Mouse (Mus musculus) embryo, embryonic 10 days (tissue): ENCODE measurements around the gene Gstm6.
"Not testable (repeated sequence)": the region's sequence is repeated elsewhere in the genome, so short reads cannot be mapped to it uniquely, and the experiment has no call there.

Experiments used
- DNase-seq: peaks from one replicate; pipeline ENCODE4 v3.0.0-alpha.2; 2015; ENCODE audit warnings: low spot score

Gene Gstm6

DNA sequence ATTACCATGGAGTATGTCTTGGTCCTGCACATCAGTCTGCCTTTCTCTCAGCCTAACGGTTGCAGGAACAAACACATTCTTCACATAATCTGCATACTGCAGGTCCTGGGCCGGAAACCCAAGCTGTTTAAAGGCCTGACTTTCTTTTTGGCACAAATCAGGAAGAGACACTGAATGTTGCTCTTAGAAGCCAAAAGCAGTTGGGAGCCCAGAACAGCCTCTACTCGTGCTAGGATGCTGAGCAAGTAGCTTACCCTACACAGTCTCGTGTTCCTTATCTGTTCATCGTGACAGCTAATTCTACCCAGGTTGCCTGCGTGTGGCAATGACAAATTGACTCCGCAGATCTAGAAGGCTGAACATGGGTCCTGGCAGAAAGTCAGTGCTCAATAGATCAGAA, 3.0 kb downstream of the Gstm6 start:
- no peak for DNase-seq

DNA sequence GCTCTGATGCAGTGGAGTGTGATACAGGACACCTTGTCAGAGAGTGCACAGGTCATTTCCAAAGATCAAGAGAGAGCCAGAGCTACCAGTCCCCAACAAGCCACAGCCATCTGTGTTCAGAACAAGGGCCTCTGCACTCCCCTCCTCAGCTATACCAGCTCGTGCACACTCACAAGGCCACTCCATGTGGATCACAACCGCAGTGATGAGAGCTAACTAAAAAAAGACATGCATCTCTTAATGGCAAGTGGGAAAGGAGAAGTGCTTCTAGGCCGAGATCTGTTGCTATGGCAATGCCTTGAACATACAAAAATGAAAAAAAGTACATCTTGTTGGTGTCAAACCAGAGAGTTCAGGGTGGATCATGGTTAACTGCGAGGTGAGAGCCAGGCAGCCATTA, 3.7 kb downstream of the Gstm6 start:
- DNase-seq = no peak

DNA sequence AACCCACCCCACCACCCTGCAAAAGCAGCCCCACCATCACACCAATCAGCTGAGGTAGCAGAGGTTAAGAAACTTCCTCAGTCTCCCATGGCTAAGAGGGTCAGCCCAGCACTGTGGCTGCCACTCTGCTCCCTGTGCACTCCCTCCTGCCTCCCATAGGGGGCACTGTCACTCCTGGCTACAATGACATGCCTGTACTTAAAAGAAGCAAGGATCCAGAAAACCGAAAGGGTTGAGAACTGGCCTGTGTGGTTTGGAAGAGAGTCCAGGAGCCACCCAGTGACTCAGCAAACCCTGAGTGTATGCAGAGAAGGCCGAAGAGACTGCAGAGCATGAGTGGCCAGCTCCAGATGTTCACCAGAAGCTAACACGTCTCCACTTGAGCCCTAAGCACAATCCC, 4.1 kb downstream of the Gstm6 start:
- DNase-seq = peak; percentile 79

DNA sequence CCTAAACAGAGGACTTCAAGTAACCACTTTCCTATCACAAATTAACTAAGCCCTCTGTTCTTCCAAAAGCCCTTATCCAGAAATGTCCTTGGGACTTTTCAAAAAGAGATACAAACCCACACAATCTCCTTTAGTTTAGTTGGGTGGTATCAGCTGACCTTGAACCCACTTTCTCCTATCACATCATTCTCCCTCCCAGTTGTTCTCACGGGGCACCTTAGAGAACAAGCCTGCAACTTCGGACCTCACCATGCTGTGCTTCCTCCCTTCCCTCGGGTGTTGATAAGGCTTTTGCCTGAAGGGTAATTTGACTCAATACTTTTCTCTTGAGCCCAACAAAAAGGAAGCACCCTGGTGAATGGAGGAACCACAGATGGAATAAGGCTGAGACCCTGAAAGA, 7.7 kb downstream of the Gstm6 start:
- DNase-seq = no peak

DNA sequence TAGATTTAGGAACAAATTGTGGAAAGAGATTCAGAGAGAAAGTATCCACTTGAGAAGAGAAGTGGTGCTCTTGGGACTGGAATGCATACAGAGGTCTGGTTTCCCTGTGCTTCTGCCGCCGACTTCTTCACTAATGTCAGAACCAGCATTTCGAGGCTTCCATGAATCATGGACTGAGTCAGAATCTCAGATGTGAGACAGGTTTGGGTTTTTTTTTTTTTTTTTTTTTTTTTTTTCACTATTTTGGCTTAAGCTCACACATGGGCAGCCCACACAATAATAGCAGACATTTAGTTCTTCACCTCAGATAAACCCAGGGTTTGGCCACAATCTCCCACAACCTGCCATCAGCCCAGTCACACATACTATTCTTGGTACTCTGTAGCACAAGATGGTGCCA, 8.3 kb downstream of the Gstm6 start:
- DNase-seq = no peak

DNA sequence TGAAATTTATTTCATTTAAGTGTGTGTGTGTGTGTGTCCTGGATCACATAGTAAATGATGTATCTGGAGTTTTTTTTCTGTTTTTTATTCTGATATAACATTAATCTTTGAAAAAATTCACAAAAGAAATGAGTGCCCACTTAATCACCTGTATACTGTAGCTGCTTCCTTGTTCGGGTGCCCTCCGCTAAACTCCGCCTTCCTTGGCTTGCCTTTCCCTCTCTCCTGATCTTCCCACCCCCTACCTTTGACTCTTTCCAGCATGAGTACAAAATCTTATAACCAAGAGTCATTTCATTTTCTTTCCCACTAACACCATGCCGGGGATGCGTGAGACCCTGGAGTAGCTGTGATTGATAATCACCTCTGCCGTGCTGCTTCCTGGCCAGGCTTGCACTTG, 11.4 kb downstream of the Gstm6 start:
- no peak for DNase-seq

DNA sequence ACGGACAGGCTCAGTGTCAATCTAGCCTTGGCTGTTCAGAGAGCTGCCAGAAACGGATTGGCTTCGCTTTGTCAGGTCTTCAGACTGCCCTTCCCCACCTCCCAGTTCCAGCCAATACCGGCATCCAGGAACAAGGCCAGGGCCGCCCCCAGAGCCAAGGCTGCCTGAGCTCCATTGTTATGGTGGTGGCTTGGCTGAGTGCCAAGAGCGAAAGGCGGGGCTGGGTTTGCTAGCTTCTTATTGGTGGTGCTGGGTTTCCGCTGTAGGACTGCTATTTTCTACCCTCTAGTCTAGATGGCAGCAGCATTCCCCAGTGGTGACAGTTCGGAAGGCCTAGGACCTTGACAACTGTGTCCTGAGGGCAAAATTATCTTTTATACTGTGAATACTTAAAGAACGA, 11.9 kb downstream of the Gstm6 start, which contains the start of gene Gstm7:
Gene Gstm7, minus strand, starts transcription at position 148 of the 400 bp plus-strand sequence.
- DNase-seq = peak; percentile 97

DNA sequence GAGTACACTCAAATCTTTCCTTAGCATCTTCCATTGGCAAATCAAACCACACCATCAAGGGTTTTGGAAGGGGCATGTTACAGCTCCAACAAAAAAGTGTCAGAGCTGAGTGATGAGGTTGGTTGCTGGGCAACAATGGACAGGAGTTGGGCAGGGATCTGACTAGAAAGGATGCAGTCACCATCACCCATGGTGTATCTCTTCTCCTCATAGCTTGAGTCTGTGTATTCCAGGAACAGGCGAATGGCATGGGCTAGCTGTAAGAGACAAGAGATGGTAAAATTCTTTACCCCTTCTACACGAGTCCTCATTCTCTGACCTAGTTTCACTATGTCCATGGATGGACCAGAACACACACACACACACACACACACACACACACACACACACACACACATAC, 12.4 kb downstream of the Gstm6 start:
- no peak for DNase-seq

DNA sequence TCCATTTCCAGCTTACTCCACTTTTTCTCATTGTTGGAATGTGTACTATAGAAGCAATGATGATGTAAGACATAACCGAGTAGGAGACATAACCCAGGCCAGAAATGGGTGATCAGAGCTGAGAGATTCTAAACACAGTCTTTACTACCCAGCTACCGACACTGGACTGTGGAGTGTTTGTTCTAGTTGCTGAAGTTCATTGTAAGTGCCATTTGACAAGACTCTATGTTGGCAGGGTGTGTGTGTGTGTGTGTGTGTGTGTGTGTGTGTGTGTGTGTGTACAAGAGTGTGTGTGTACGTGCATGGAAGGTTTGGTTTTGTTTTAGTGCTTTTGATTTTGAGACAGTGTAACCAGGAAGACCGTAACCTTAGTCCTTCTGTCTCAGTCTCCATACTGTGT, 13.8 kb downstream of the Gstm6 start:
- DNase-seq = no peak

DNA sequence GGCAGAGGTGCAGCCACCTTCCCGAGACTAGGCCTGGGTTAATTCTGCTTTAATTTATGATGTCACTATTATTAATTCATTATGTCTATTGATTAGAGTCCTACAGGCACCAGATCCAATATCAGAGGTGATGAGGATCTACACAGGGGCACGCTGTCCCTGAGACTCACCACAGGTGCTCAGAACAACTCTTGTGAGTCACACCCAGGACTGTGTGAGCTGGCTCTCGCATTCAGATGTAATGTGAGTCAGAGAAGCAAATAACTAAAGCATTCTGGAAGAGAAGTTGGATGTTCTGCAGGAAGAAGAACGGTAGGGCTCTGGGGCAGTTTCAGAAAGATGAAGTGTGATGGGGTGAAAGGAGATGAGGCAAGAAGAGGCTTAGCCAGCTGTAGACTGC, 14.3 kb downstream of the Gstm6 start:
- no peak for DNase-seq

DNA sequence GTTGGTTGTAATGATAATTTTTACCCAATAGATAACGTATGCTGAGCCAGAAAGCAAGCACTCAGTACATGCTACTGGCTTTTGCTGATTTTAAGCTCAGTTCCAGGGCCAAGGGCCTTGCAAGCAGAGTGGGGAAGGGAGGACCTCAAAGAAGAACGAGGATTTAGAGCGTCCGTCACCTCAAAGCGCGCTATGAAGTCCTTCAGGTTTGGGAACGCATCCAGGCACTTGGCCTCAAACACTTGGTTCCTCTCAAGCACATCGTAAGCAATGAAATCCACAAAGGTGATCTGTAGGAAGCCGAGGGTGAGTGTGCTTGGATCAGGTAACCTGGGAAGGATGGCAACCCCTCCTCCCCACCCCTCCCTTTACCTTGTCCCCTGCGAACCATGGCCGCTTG, 14.9 kb downstream of the Gstm6 start:
- DNase-seq = no peak

DNA sequence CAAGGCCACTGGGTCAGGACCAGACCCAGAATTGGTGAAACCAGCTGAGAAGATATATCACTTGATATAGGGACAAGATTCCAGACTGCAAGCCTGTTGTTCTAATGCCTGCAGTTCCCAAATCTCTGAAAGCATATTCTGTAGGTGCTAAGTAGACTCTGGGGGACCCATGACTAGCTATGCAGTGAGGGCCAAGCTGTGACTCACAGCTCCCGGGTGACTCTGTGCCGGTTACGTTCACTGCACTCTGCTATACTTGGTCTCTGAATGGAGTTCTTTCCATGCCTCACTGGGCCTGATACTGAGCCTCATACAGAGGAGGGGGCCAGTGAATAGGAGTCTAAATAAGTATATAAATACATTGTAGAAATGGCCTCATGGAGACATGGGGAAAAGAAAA, 15.7 kb downstream of the Gstm6 start:
- no peak for DNase-seq

DNA sequence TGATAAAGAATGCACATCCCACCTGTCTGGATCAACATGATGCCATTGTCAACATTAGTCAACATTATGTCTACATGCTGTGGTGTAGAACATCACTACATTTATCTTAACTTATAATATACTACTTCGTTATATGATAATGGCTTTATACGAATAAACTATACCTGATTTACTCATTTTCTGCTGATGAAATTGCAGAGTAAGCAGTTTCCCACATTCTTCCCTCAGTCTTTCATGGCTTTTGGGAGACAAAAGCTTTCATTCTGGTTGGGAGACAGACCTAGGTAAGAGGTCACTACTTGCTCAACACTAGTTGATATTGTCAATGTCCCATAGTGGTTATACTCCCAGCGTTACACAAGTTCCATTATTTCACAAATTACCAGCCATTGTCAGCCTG, 18.2 kb downstream of the Gstm6 start:
- no peak for DNase-seq

DNA sequence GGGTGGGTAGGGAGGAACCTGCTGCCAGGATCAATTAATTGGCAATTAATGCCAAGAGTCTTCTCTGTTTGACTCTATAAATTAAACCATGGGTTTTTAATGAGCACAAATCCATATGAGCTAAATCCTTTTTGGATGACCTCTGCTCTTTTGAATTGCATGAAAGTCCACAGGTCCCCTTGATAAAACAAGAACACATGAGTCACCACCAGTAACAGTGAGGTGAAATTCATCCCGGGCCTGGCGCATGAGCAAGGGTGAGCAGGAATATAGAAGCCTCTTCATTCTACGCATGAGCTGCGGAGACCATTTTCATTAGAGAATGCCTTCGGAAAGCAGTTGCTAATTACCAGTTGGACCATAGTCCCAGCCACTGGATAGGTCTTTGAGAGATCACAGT, 23.2 kb downstream of the Gstm6 start:
- DNase-seq = no peak

DNA sequence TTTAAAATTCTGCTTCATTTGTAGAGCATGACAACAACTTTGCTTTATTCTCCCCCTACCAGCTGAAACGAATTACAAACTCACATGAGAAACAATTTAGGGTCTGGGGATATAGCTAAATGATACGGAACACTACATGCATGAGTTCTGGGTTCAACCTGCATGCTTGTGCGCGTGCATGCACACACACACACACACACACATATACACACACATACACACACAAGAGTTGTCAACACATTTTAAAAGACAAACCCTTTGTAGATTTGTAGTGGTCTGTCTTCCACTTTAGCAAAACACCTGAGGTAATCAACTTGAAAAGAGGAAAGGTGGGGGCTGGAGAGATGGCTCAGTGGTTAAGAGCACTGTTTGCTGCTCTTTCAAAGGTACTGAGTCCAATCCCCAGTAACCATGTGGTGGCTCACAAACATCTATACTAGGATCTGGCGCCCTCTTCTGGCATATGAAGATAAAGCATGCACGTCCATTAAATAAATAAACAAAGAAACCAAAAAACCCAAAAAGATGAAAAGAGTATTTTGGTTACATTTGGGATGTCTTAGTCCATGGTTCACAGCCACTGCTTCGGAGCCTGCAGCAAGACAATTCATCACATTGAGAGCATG, 25.7 kb downstream of the Gstm6 start:
- peak; percentile 81 for DNase-seq

DNA sequence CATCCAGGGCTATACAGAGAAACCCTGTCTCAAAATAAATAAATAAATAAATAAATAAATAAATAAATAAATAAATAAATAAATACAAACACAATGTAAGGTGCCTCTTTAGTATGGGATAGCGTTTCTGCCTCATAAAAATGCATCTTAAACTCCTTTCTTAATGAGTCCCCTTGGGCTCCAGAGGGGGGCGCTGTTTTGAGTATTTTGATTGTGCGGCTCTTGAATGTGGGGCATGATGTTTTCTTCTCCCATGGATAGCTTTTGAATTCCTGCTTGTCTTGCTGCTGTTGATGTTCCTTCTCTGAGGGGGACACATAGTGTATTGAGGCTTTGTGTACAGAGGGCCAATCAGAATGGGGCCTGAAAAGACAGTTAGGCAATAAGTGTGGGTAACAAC, 26.5 kb downstream of the Gstm6 start:
- DNase-seq = no peak

DNA sequence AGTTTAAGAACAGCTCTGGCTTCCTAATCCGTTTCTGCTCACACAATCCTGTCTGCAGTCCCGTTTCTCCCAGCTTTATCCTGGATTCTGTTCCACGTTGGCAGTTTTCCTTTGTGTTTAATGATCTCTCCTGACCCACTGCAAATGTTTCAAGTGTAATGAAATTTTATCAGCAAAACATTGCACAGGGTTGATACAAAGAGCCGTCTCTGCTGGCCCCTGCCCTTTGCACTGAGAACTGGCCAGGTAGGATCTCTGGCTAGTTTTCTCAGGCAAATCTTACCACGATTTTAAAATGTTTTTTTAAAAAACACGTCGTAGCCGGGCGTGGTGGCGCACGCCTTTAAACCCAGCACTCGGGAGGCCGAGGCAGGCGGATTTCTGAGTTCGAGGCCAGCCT, 26.9 kb downstream of the Gstm6 start:
- no peak for DNase-seq

DNA sequence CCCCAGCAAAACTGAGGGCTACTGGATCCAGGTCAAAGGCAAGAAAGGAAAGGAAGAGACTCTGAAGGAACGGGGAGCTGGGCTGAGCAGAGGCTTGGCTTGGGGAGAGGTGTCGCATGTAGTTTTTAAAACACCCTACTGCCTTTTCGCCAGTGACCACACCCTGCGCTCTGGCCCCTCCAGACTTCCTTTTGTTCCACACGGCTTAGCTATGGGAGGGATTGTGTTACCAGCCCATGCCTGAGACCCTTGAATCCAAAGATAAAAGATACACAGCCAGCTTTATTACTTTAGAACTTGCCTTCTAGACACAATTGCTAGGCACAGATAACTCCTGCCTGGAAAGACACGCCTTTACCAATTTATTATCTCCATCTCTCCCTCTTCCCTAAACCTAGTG, 37.6 kb downstream of the Gstm6 start:
- no peak for DNase-seq

DNA sequence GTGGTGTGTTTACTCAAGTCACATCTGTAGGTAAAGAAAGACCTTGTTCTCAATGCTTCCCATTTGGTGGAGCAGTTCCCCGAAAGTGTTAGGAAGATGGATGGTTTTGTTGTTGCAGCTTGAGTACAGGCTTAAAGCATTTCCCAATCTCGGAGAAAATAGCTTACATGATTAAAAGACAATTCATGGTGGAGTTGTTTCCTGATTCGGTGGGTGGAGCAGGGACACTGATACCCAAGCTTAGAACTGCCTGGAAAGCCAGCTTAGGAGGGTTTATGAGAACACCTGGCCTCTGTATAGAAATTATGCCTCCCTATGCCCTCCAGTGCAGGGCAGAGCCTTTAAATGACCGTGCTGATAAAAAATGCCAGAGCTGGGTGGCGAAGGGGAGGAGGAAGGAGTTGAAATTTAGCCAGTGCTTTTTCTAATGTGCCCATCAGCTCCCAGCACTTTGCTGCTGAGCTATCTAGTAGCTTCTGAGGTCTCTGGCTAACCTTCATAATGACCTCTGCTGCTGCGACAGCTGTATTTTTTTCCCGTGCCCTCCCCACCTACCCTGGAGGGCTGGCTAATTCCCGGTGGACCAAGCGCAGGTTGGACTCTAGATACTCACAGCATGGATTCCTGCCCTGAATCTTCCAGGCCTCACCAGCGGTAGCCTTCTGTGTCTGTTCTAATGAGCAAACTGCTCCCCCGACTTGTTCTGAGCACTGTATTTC, 42.4 kb downstream of the Gstm6 start:
- no peak for DNase-seq

DNA sequence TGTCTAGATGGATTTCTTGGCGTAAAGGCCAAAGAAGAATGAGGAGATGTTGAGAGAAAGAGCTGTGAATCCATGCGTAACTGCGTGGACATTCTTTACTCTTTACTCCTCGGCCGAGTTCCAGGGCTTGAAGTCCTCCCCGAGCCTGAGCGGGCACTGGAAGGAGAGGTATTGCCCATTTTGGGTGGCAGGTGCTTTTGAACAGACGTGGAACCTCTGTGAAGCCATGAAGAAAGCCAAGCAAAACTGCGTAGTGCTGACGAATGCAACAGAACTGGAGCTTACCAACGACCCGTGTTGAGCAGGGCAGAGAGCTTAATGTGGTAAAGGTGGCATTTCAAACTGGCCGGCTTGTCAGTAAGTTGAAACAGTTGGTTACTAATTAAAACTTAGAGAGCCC, 44.9 kb downstream of the Gstm6 start:
- DNase-seq = no peak

DNA sequence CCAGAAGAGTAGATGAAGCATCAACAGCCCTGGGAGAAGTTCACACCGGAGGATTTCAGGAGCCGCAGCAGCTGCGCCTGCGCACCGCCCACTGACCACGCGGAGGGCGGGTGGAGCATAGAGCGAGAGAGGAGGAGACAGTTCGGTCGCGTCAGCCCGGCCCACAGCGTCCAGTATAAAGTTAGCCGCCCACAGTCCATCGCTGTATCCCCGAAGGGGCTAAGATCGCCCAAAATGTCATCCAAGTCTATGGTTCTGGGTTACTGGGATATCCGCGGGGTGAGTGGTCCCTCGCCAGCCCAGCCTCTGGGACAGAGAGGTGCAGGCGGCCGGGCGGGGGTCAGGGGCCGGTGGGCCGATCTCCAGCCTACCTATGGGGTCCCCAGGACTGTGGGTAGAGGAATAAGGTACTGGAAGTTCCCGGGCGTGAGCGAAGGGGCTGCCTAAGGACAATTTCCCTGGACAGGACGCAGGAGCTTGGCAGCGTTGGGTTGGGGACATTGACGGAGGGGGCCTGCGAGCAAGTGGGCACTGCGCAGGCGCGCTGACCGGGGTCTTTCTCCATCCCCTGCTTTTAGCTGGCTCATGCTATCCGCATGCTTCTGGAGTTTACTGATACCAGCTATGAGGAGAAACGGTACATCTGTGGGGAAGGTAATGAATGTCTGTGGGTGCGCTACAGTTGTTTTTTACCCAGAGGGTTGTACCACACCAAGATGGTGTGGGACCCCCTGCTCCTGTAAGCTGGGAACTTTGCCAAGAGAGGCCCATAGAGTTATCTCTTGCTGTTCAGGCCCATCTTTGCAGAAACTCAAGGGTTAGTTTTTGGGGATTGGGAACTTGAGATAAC, 47.6 kb downstream of the Gstm6 start, which contains the start of gene Gstm5:
Gene Gstm5, plus strand, starts transcription at position 102 of the 850 bp plus-strand sequence.
- DNase-seq = peak; percentile 92

DNA sequence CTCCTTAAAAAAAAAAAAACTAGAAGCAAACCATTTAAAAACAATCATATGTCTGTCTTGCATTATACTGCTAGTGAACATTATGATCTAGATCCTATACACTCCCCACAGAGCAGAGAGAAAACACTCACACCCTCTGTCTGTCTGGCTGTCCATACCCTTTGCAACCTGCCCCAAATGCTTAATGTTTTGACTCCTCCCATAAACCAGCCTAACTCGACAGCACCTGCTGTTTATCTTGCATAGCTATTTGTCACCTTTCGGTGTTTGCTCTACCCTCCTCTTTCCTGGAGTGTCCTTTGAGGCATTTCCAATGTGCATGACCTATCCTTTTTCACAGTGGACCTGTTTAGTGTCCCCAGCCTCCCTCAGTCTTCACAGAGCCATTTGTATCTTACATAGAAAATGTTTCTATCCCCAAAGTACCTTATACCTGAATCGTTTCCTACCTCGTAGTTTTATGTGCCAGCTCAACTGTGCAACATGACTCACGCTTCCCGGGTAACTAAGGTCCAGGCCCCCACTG, 48.3 kb downstream of the Gstm6 start:
- DNase-seq = no peak

DNA sequence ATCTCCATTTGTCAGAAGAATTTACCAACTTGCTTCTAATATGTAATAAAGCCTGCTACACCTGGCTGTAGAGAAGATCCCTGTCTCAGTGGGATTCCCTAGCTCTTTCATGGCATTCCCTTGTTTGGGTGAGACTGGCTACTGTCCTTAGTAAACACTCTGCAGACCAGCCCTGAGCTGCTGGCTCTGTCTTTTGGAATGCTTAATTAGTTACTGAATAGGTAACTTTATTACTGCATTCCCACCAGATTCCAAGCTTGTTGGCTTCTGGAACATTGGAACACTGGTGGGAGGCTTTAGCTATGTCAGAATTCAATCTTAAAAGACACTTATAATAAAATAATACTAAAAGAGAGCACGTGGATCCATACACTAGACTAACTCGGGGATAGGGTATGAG, 54.3 kb downstream of the Gstm6 start:
- not testable (repeated sequence) for DNase-seq
